Mouse (Mus musculus): ENCODE measurements at regions not wholly inside any gene's neighbourhood (a gene's known extent, or its start where the extent isn't known, plus 50 kb on each side); places are given as distances from the start of the nearest gene placed in this dataset.

DNA sequence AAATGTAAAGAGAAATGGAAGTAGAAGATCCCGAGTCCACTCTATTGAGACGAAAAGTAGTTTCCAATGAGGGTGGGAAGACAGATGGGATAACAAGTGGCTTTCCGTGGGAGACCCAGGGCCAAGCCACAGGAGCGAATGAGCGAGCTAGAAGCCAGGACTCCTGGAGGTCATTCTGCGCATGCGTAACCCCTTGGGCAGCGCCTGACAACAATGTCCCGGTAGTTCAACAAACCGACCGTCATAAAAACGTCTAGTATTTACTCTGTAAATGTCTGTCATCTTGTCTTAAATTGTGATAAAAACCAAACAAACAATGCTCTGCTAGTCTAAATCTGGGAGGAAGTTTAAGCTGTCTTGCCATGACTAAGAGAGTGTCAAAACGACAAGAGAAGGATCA, 112.4 kb downstream of the Chic2 start:
- TF ChIP-seq CTCF (IDR thresholded peaks at IDR 0.05; ENCODE audit: borderline replicate concordance, control insufficient read depth, extremely low read depth, insufficient read depth, low read length, poor library complexity): no peak
- no peak for TF ChIP-seq POLR2A (IDR thresholded peaks at IDR 0.05; ENCODE audit: control insufficient read depth, extremely low read depth, insufficient read depth, low read length, poor library complexity)
- H3K4me3 ChIP-seq (ENCODE audit: control insufficient read depth, insufficient read depth, low read length): no peak overlapping the region
- no peaks in the 10 kb centered on the region for H3K27me3 ChIP-seq (ENCODE audit: control insufficient read depth, insufficient read depth, low read length)
- no peaks in the 10 kb centered on the region for H3K4me1 ChIP-seq (replicated peaks; ENCODE audit: control insufficient read depth, insufficient read depth, low read length)
- H3K27ac ChIP-seq (ENCODE audit: control insufficient read depth, insufficient read depth, low read length): no peak overlapping the region
- no peaks in the 10 kb centered on the region for H3K36me3 ChIP-seq (ENCODE audit: control insufficient read depth, insufficient read depth, low read length)
- 90% methylated on average over 13 of the region's 13 CpGs for WGBS
- DNase-seq: no peak

DNA sequence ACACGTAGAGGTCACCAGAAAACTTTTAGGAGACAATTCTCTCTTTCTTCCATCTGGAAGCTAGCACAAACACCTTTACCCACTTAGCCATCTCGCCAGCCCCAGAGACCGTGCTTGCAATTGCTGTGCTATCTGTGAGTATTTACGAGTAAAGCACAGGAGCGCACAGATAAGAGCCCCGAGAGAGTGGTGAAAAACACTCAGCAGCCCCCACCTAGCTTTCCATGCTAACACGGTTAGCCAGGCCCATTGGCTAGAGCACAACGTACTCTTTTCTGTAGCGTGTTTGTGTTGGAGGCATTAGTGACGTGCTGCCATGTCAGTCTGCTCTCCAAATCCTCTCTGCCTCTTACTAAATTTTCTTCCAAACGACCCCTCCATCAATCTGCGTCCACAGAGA, 112.8 kb downstream of the Chic2 start:
- no peaks in the 10 kb centered on the region for H3K27me3 ChIP-seq (ENCODE audit: control insufficient read depth, insufficient read depth, low read length)
- no peak for DNase-seq
- no peak for TF ChIP-seq CTCF (IDR thresholded peaks at IDR 0.05; ENCODE audit: borderline replicate concordance, control insufficient read depth, extremely low read depth, insufficient read depth, low read length, poor library complexity)
- TF ChIP-seq POLR2A (IDR thresholded peaks at IDR 0.05; ENCODE audit: control insufficient read depth, extremely low read depth, insufficient read depth, low read length, poor library complexity): no peak
- H3K4me3 ChIP-seq (ENCODE audit: control insufficient read depth, insufficient read depth, low read length): no peak overlapping the region
- H3K36me3 ChIP-seq (ENCODE audit: control insufficient read depth, insufficient read depth, low read length): no peaks in the 10 kb centered on the region
- 90% methylated on average over 12 of the region's 12 CpGs for WGBS
- H3K27ac ChIP-seq (ENCODE audit: control insufficient read depth, insufficient read depth, low read length): no peak overlapping the region
- no peaks in the 10 kb centered on the region for H3K4me1 ChIP-seq (replicated peaks; ENCODE audit: control insufficient read depth, insufficient read depth, low read length)

DNA sequence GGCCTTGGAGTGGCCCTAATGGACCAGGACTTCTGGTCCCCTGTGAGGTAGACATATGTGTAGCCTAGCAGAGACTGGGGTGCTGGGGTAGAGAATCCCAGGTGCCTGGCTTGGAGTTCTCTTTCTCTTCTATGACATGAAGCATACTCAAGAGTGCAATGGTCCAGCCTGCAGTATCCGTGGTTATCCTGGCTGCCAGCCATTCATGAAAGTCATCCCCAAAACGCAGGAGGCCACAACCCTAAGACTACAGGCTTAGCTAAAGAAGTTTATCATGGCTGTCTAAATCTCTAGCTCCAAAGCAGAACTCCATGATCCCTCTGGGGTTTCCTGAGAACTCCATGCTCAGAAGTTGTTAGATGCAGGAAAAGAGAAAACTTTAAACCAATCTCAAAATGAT, 117.0 kb downstream of the Chic2 start:
- no peaks in the 10 kb centered on the region for H3K27me3 ChIP-seq (ENCODE audit: control insufficient read depth, insufficient read depth, low read length)
- H3K4me1 ChIP-seq (replicated peaks; ENCODE audit: control insufficient read depth, insufficient read depth, low read length): no peaks in the 10 kb centered on the region
- TF ChIP-seq POLR2A (IDR thresholded peaks at IDR 0.05; ENCODE audit: control insufficient read depth, extremely low read depth, insufficient read depth, low read length, poor library complexity): no peak
- no peak for TF ChIP-seq CTCF (IDR thresholded peaks at IDR 0.05; ENCODE audit: borderline replicate concordance, control insufficient read depth, extremely low read depth, insufficient read depth, low read length, poor library complexity)
- DNase-seq: no peak
- WGBS: 82% methylated on average over 2 of the region's 2 CpGs
- no peaks in the 10 kb centered on the region for H3K36me3 ChIP-seq (ENCODE audit: control insufficient read depth, insufficient read depth, low read length)
- no peak overlapping the region for H3K4me3 ChIP-seq (ENCODE audit: control insufficient read depth, insufficient read depth, low read length)
- H3K27ac ChIP-seq (ENCODE audit: control insufficient read depth, insufficient read depth, low read length): no peak overlapping the region

DNA sequence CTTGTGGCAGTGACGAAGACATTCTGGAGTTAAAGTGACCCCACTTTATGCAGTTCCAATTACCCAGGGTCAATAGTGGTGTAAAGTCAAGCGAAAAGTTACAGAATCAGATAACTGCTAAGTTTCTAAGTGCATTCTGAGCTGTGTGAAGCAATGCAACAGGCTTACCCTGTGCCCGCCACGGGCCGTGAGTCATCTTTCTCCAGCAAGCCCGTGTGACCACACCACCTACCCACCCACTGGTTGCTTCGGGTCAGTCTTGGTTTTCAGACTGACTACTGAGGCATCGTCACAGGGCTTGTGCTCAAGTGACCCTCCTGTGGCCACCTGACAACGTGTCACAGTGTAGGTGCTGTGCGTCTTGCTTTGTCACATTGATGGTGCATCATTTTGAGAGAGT, 118.8 kb downstream of the Chic2 start:
- no peak for TF ChIP-seq POLR2A (IDR thresholded peaks at IDR 0.05; ENCODE audit: control insufficient read depth, extremely low read depth, insufficient read depth, low read length, poor library complexity)
- no peak for TF ChIP-seq CTCF (IDR thresholded peaks at IDR 0.05; ENCODE audit: borderline replicate concordance, control insufficient read depth, extremely low read depth, insufficient read depth, low read length, poor library complexity)
- Histone ChIP-seq H3K4me3 (ENCODE audit: control insufficient read depth, insufficient read depth, low read length) (no peak overlapping the region), H3K27ac (ENCODE audit: control insufficient read depth, insufficient read depth, low read length) (no peak overlapping the region), H3K36me3 (ENCODE audit: control insufficient read depth, insufficient read depth, low read length) (no peaks in the 10 kb centered on the region), H3K27me3 (ENCODE audit: control insufficient read depth, insufficient read depth, low read length) (no peaks in the 10 kb centered on the region), H3K4me1 (replicated peaks; ENCODE audit: control insufficient read depth, insufficient read depth, low read length) (no peaks in the 10 kb centered on the region)
- no peak for DNase-seq
- 93% methylated on average over 10 of the region's 10 CpGs for WGBS

DNA sequence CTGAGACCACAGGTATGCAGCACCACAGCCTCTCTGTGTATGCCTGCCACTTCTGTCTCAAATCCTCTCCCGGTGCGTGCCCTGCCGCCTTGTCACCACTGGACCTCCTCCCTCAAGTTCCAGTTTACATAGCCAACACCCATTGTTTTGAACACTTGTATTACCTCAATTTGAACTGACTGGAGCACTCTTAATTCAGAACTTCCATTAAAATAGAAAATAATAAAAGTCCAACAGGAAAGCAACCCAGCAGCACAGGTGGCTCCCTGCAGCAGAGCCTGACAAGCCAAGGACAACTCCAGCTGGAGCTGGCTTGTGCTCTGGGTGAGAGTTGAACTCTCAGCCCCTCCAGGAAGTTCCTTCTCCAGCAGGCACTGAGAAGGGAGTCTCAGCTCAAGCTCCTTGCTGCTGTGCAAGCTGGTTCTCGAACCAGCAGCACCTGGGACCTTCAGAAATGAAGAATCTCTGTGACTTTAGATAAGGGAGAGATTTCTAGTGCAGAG, 120.5 kb downstream of the Chic2 start:
- no peak for DNase-seq
- no peak overlapping the region for H3K4me3 ChIP-seq (ENCODE audit: control insufficient read depth, insufficient read depth, low read length)
- 87% methylated on average over 4 of the region's 4 CpGs for WGBS
- TF ChIP-seq POLR2A (IDR thresholded peaks at IDR 0.05; ENCODE audit: control insufficient read depth, extremely low read depth, insufficient read depth, low read length, poor library complexity): no peak
- TF ChIP-seq CTCF (IDR thresholded peaks at IDR 0.05; ENCODE audit: borderline replicate concordance, control insufficient read depth, extremely low read depth, insufficient read depth, low read length, poor library complexity): no peak
- no peaks in the 10 kb centered on the region for H3K27me3 ChIP-seq (ENCODE audit: control insufficient read depth, insufficient read depth, low read length)
- no peaks in the 10 kb centered on the region for H3K36me3 ChIP-seq (ENCODE audit: control insufficient read depth, insufficient read depth, low read length)
- H3K27ac ChIP-seq (ENCODE audit: control insufficient read depth, insufficient read depth, low read length): no peak overlapping the region
- no peaks in the 10 kb centered on the region for H3K4me1 ChIP-seq (replicated peaks; ENCODE audit: control insufficient read depth, insufficient read depth, low read length)

DNA sequence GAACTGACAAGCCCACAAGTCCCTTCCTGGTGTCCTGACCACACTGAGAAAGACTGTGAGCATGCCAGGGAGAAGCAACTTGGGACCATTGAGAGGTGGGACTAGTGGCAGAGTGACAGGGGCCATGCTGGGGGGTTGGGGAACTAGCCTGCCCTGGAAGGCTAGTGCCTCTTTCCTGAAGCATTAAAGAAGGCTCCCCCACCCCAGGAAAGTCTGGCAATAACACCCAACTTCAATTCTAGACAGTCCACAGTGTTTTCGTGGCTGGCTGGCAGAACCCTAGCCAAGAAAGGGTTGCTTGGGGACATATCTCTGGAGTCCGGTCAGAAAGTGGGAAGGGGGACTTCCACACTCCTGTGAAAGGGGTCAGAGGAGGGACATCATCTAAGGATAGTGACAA, 121.2 kb downstream of the Chic2 start:
- no peak for DNase-seq
- Histone ChIP-seq H3K27me3 (ENCODE audit: control insufficient read depth, insufficient read depth, low read length) (no peaks in the 10 kb centered on the region), H3K4me1 (replicated peaks; ENCODE audit: control insufficient read depth, insufficient read depth, low read length) (no peaks in the 10 kb centered on the region), H3K4me3 (ENCODE audit: control insufficient read depth, insufficient read depth, low read length) (no peak overlapping the region), H3K36me3 (ENCODE audit: control insufficient read depth, insufficient read depth, low read length) (no peaks in the 10 kb centered on the region), H3K27ac (ENCODE audit: control insufficient read depth, insufficient read depth, low read length) (no peak overlapping the region)
- TF ChIP-seq CTCF (IDR thresholded peaks at IDR 0.05; ENCODE audit: borderline replicate concordance, control insufficient read depth, extremely low read depth, insufficient read depth, low read length, poor library complexity) (no peak), POLR2A (IDR thresholded peaks at IDR 0.05; ENCODE audit: control insufficient read depth, extremely low read depth, insufficient read depth, low read length, poor library complexity) (no peak)
- WGBS: 84% methylated on average over 2 of the region's 2 CpGs

DNA sequence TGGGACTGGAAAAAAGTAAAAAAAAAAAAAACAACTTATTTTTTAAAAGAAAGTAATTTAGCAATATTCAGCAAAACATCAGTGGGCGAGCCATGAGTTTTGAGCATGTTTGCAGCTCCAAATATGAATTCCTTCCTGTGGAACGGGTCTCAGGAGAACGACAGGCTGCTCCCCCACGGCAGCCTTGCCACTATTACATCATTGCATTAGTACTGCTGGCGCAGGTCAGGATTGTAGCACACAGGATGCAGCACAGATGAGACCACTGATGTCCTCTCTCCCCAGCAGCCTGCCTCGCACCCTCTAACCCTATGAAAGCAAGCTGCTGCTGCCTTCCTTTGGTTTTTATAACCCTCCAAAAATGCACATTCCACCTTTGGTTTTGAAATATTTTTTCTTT, 121.7 kb downstream of the Chic2 start:
- Histone ChIP-seq H3K27ac (ENCODE audit: control insufficient read depth, insufficient read depth, low read length) (no peak overlapping the region), H3K4me1 (replicated peaks; ENCODE audit: control insufficient read depth, insufficient read depth, low read length) (no peaks in the 10 kb centered on the region), H3K4me3 (ENCODE audit: control insufficient read depth, insufficient read depth, low read length) (no peak overlapping the region), H3K27me3 (ENCODE audit: control insufficient read depth, insufficient read depth, low read length) (no peaks in the 10 kb centered on the region), H3K36me3 (ENCODE audit: control insufficient read depth, insufficient read depth, low read length) (no peaks in the 10 kb centered on the region)
- TF ChIP-seq CTCF (IDR thresholded peaks at IDR 0.05; ENCODE audit: borderline replicate concordance, control insufficient read depth, extremely low read depth, insufficient read depth, low read length, poor library complexity) (no peak), POLR2A (IDR thresholded peaks at IDR 0.05; ENCODE audit: control insufficient read depth, extremely low read depth, insufficient read depth, low read length, poor library complexity) (no peak)
- WGBS: 86% methylated on average over 6 of the region's 6 CpGs
- DNase-seq: no peak

Measured in thymus, adult 2 months (tissue).